Mouse (Mus musculus) limb, embryonic 14.5 days (tissue): ENCODE results near the gene Slc38a2. TPM values are rescaled to one million over a fixed set of nuclear protein-coding genes. Genes with fewer than 3 reads are reported as not detected.

Source experiments
- ATAC-seq: fragments of 200-750 bp; cut with Nextera tagmentation; 2 replicates; pipeline ENCODE4 v1.8.0; 2017; ENCODE audit warnings: low read depth, moderate number of reproducible peaks, moderate TSS enrichment; ENCODE audit not compliant: low FRiP score
- DNase-seq: peaks from one replicate; pipeline ENCODE4 v3.0.0-alpha.2; 2015; ENCODE audit warnings: low spot score
- H3K27ac ChIP-seq: fragments of 300-500 bp; sonication (generic); replicated peaks from 2 replicates; pipeline ENCODE4 v1.5.1; 2014; ENCODE audit warnings: low read depth, mild to moderate bottlenecking, low read length, moderate library complexity, mixed read lengths
- H3K27me3 ChIP-seq: fragments of 300-500 bp; sonication (generic); 2 replicates; pipeline ENCODE4 v1.6.1; 2014; ENCODE audit warnings: low read length, mixed read lengths; ENCODE audit not compliant: control insufficient read depth, insufficient read depth
- H3K36me3 ChIP-seq: fragments of 300-500 bp; sonication (generic); 2 replicates; pipeline ENCODE4 v1.6.1; 2014; ENCODE audit warnings: mild to moderate bottlenecking, low read length, moderate library complexity, mixed read lengths; ENCODE audit not compliant: control insufficient read depth, insufficient read depth
- H3K4me1 ChIP-seq: fragments of 300-500 bp; sonication (generic); 2 replicates; pipeline ENCODE4 v1.6.1; 2014; ENCODE audit warnings: antibody characterized with exemption, low read length, mixed read lengths; ENCODE audit not compliant: control insufficient read depth, insufficient read depth
- H3K4me2 ChIP-seq: fragments of 300-500 bp; sonication (generic); replicated peaks from 2 replicates; pipeline ENCODE4 v1.6.1; 2014; ENCODE audit warnings: low read depth, mild to moderate bottlenecking, low read length, moderate library complexity; ENCODE audit not compliant: severe bottlenecking
- H3K4me3 ChIP-seq: fragments of 300-500 bp; sonication (generic); replicated peaks from 2 replicates; pipeline ENCODE4 v1.5.1; 2014; ENCODE audit warnings: low read length
- H3K9ac ChIP-seq: fragments of 300-500 bp; sonication (generic); 2 replicates; pipeline ENCODE4 v1.6.1; 2014; ENCODE audit warnings: mild to moderate bottlenecking, low read depth, low read length, moderate library complexity; ENCODE audit not compliant: severe bottlenecking
- H3K9me3 ChIP-seq: fragments of 300-500 bp; sonication (generic); 2 replicates; pipeline ENCODE4 v1.6.1; 2016; ENCODE audit warnings: low read length; ENCODE audit not compliant: control insufficient read depth
- POLR2A ChIP-seq: fragments of 200-500 bp; IDR thresholded peaks from 2 replicates; pipeline ENCODE4 v1.8.0; 2012; ENCODE audit warnings: inconsistent platforms, mild to moderate bottlenecking, moderate library complexity, borderline replicate concordance; ENCODE audit not compliant: insufficient read depth, insufficient read length; ENCODE audit errors: extremely low read depth
- WGBS: fragments of 180-500 bp; shearing (Covaris S2); extraction: QIAGEN DNeasy Blood & Tissue Kit; methylation state at CpG from one replicate; pipeline ENCODE4 v1.1.7; 2014; 5-methylcytosine and 5-hydroxymethylcytosine counted together
- polyA plus RNA-seq, 2 experiments: library from polyadenylated mRNA; depleted of rRNA in 1 of 2; stranded (reverse) in 1 of 2; unstranded in 1 of 2; fragments of >200 nt; fragmentation: Nextera tagmentation in 1 of 2; extraction: Ambion mirVana in 1 of 2; gene quantifications; 2 replicates each; pipeline versions ENCODE4 v1.2.1 to v1.2.3; 2012 to 2014

The Slc38a2 gene
- polyA plus RNA-seq, 2 experiments = 116 to 137 TPM

DNA sequence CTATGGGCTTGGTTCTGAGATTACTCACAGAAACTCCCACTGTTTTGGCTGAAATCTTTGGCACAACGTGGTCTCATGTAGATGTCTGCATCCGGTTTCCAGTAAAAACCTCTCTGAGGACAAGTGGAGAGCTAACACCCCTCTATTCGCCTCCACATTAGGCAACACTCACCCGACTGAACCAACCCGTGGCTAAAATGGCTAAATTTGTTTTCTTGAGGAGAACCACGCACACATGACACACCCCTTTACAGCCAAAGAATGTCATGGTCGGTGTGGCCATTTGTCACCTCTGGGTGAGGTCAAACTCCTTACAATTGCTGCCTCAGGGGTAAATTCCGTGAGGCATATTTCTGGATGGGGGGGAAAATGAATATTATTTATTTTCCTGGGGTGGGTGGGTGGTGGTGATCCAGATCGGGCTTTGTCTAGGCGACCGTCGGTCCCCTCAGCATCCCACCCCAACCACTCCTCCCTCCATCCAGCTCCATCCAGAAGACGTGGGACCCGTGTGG lies 9.5 kb upstream of the Slc38a2 start:
- no peaks in the 10 kb centered on the region for H3K27me3 ChIP-seq
- TF ChIP-seq POLR2A = no peak
- peaks cover 22% of the 10 kb centered on the region for H3K4me1 ChIP-seq
- H3K36me3 ChIP-seq = no peaks in the 10 kb centered on the region
- H3K27ac ChIP-seq = peak overlapping the region; percentile 99
- H3K4me3 ChIP-seq = peak overlapping the region; percentile 68
- H3K9me3 ChIP-seq = no peaks in the 10 kb centered on the region
- peak overlapping the region; percentile 96 for H3K4me2 ChIP-seq
- DNase-seq = no peak
- ATAC-seq = 0 out of 2 replicates have a peak, but pooled peaks have one; percentile 7
- WGBS = 14% methylated on average over 14 of the region's 14 CpGs
- H3K9ac ChIP-seq = peak overlapping the region; percentile 92

DNA sequence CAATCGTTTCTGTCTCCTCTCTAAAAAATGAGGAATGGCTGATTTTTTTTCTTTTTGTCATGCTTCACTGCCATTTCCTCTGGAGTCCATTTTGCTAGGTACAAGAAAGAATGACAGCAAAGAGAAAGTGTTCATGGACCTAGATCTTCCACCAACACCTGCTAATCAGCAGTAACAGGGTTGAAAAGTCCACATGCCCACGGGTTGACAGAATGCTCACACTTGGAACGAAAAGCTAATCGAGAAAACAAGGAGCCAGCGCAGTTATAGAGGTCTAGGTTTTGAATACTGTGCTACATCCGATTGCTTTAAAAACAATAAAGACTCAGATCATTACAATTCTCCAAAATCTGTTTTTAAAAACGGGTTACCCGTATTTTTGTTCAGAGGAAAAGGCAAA lies 8.9 kb upstream of the Slc38a2 start:
- no peaks in the 10 kb centered on the region for H3K9me3 ChIP-seq
- TF ChIP-seq POLR2A = no peak
- no peak overlapping the region for H3K9ac ChIP-seq
- no peak for ATAC-seq
- 82% methylated on average over 8 of the region's 8 CpGs for WGBS
- no peak overlapping the region; the same call in 1 of the 2 replicates for H3K4me2 ChIP-seq
- no peaks in the 10 kb centered on the region for H3K36me3 ChIP-seq
- H3K4me1 ChIP-seq = peaks cover 22% of the 10 kb centered on the region
- H3K27ac ChIP-seq = peak overlapping the region; percentile 99; the same call in 1 of the 2 replicates
- no peak for DNase-seq
- H3K27me3 ChIP-seq = no peaks in the 10 kb centered on the region
- H3K4me3 ChIP-seq = no peak overlapping the region

DNA sequence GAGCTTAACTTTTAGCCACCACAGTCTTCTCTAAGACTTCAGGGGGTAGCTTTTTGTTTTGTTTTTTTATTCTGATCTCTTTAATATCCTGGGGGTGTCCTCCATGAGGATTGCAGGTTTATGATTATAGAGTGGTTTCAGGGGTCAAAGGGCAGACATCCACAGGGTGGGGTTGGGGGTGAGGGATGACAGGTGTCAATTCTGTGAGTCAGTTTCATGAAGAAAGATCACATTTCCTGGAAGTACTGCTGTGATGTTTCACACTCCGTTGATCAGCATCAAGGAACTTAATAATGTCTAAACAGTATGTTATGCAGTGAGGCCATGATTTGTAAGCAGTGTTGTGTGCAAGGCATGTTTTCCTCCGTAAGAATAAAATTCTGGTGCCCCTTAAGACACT lies 8.4 kb upstream of the Slc38a2 start:
- no peak for DNase-seq
- WGBS = 78% methylated on average over 2 of the region's 2 CpGs
- no peak overlapping the region for H3K9ac ChIP-seq

DNA sequence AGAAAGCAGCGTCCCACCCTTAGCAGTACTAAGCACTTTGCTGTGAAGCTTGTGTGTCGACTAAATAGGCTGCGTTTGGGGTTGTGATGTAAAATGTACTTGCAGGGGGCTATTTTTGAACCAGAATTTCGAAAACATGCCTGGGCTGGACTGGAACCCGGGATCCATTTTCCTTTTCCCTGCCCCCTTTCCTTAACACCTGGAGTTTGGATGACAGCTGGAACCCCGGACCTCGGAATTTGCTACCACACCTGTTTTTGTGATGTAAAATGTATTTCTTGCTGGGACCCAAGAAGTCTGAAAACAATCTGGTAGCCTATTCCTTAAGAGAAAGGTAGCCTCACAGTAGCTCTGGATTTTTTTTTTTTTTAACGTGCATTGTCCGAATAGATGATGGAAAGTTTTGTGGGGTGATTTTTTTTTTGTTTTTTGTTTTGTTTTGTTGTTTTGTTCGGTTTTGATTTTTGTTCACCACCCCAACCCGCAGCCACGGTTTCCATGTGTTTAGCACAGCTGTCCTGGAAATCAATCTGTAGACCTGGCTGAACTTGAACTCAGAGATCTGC lies 3.0 kb upstream of the Slc38a2 start:
- no peak for TF ChIP-seq POLR2A
- H3K36me3 ChIP-seq = peaks cover 10% of the 10 kb centered on the region
- no peaks in the 10 kb centered on the region for H3K27me3 ChIP-seq
- no peak overlapping the region for H3K27ac ChIP-seq
- no peaks in the 10 kb centered on the region for H3K9me3 ChIP-seq
- WGBS = 78% methylated on average over 12 of the region's 12 CpGs
- no peak for DNase-seq
- no peak overlapping the region for H3K9ac ChIP-seq
- H3K4me1 ChIP-seq = peaks cover 10% of the 10 kb centered on the region
- ATAC-seq = no peak
- no peak overlapping the region for H3K4me2 ChIP-seq
- H3K4me3 ChIP-seq = no peak overlapping the region

More for the DNA sequence above, 8.4 kb upstream of the Slc38a2 start:
- no peak for ATAC-seq
- no peak for TF ChIP-seq POLR2A
- Histone ChIP-seq H3K4me1 (peaks cover 22% of the 10 kb centered on the region), H3K9me3 (no peaks in the 10 kb centered on the region), H3K4me3 (no peak overlapping the region), H3K4me2 (no peak overlapping the region), H3K27ac (no peak overlapping the region), H3K36me3 (no peaks in the 10 kb centered on the region), H3K27me3 (no peaks in the 10 kb centered on the region)

DNA sequence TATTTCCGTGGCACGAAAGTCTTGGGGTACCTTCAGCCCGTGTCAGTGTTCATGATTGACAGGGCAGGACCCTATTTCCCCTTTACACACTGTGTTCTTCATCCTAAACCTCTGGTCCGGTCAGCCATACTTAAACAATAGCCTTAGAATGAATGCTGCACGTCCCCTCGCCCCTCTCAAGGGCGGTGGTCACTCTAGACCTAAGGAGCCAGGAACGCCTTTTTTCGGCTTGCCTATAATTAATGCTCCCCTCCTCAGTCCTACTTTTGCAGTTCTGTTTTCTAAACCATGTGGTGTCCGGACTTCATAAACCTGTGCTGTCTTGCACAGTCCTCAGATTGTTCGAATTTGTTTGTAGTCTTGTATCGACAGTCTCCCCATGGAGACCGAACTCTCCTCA lies 1.2 kb upstream of the Slc38a2 start:
- no peak for ATAC-seq
- no peak for DNase-seq
- Histone ChIP-seq H3K4me2 (peak overlapping the region; percentile 65), H3K9me3 (no peaks in the 10 kb centered on the region), H3K36me3 (peaks cover 27% of the 10 kb centered on the region), H3K27me3 (no peaks in the 10 kb centered on the region), H3K4me1 (peaks cover 26% of the 10 kb centered on the region), H3K9ac (peak overlapping the region; percentile 100; the same call in 1 of the 2 replicates), H3K4me3 (peak overlapping the region; percentile 95; the same call in 1 of the 2 replicates), H3K27ac (peak overlapping the region; percentile 99)
- no peak for TF ChIP-seq POLR2A
- 34% methylated on average over 13 of the region's 13 CpGs for WGBS
